Mouse (Mus musculus): Measurements from ENCODE around the gene Ccdc137.

DNA sequence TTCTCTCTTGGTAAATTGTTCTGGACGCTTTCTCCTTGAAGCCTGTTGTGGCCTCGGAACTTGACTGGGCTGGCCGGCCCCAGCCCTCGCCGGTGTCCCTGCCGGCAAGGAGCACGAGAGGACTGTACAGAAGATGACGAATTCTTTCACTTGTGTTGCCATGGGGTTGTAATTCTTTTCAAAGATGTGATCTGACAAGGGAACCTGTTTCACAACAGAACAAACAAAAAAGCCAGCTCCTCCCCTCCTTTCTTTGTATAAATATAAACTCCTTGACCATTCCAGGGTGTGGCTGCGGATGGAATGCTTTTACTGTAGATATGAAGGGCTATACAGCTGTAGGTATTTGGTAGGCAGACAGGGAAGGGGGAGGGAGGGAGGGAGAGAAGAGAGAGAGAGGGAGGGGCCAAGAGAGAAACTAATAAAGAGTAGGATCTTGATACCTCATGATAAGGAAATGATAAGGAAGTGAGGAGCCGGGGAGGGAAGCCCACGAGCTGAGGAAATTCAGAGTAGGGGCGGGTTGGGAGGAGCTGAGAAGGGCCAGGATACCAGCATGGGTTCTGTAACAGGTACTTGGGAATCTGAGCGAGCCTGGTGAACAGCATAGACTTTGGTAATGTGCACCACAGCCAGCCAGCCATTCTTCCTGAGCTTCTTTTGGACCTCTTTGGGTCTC is 49.8 kb downstream of the Ccdc137 start:
- TF ChIP-seq GATA1 (IDR thresholded peaks at IDR 0.05; ENCODE audit: borderline replicate concordance, low read length) (no peak), CTCF (IDR thresholded peaks at IDR 0.05; ENCODE audit: low read depth, low read length) (no peak), GATA2 (IDR thresholded peaks at IDR 0.05; ENCODE audit: borderline replicate concordance, low read depth, low read length) (no peak), POLR2AphosphoS5 (IDR thresholded peaks at IDR 0.05; ENCODE audit: insufficient replicate concordance, low read depth, low read length) (no peak), TAL1 (conservative IDR thresholded peaks at IDR 0.05; ENCODE audit: low read depth, low read length) (no peak)
